Mouse (Mus musculus) forebrain, embryonic 10.5 days (tissue): ENCODE results near the gene Cyp1a1. TPM values are rescaled to one million over a fixed set of nuclear protein-coding genes. Genes with fewer than 3 reads are reported as not detected.

ENCODE experiments used
- DNase-seq: peaks from one replicate; pipeline ENCODE4 v3.0.0-alpha.2; 2017; ENCODE audit warnings: low spot score; ENCODE audit errors: extremely low spot score
- H3K27ac ChIP-seq: fragments of 300-500 bp; sonication (generic); 2 replicates; pipeline ENCODE4 v1.5.1; 2016; ENCODE audit warnings: mild to moderate bottlenecking
- H3K27me3 ChIP-seq: fragments of 300-500 bp; sonication (generic); 2 replicates; pipeline ENCODE4 v1.6.1; 2016; ENCODE audit warnings: mild to moderate bottlenecking; ENCODE audit not compliant: poor library complexity, severe bottlenecking
- H3K36me3 ChIP-seq: fragments of 300-500 bp; sonication (generic); replicated peaks from 2 replicates; pipeline ENCODE4 v1.6.1; 2016; ENCODE audit warnings: mild to moderate bottlenecking, moderate library complexity
- H3K4me1 ChIP-seq: fragments of 300-500 bp; sonication (generic); 2 replicates; pipeline ENCODE4 v1.6.1; 2016
- H3K4me3 ChIP-seq: fragments of 300-500 bp; sonication (generic); 2 replicates; pipeline ENCODE4 v1.5.1; 2016; ENCODE audit warnings: mild to moderate bottlenecking, moderate library complexity
- H3K9me3 ChIP-seq: fragments of 300-500 bp; sonication (generic); 2 replicates; pipeline ENCODE4 v1.6.1; 2016; ENCODE audit warnings: mild to moderate bottlenecking, moderate library complexity
- WGBS: fragments of 180-500 bp; shearing (Covaris S2); methylation state at CpG from one replicate; pipeline ENCODE4 v1.1.7; 2016; 5-methylcytosine and 5-hydroxymethylcytosine counted together
- polyA plus RNA-seq: library from polyadenylated mRNA; unstranded; fragments of >200 nt; fragmentation: Nextera tagmentation; extraction: Ambion mirVana; gene quantifications from 2 replicates; pipeline ENCODE4 v1.2.1, GENCODE M21; 2016

Gene Cyp1a1
- polyA plus RNA-seq, 1 experiment from 2014 or later, result 0.14 TPM

- Histone ChIP-seq H3K9me3 (no peaks in the 10 kb centered on the region), H3K27me3 (peaks cover 11% of the 10 kb centered on the region; the same call in 1 of the 2 replicates), H3K4me1 (peaks cover 9% of the 10 kb centered on the region), H3K4me3 (no peak overlapping the region), H3K27ac (no peak overlapping the region), H3K36me3 (no peaks in the 10 kb centered on the region)
- DNase-seq, result no peak
- WGBS, result 85% methylated on average over 6 of the region's 6 CpGs
Measured at GRCm38 (mm10) chr9:57660501-57660900, 27.2 kb upstream of the Cyp1a1 start.

GRCm38 (mm10) chr9:57661552-57661951 is 26.2 kb upstream of the Cyp1a1 start:
- Histone ChIP-seq H3K36me3 (no peaks in the 10 kb centered on the region), H3K4me3 (no peak overlapping the region), H3K27ac (no peak overlapping the region), H3K4me1 (no peaks in the 10 kb centered on the region), H3K27me3 (peaks cover 6% of the 10 kb centered on the region; the same call in 1 of the 2 replicates), H3K9me3 (no peaks in the 10 kb centered on the region)
- no peak for DNase-seq
- 87% methylated on average over 3 of the region's 3 CpGs for WGBS

GRCm38 (mm10) chr9:57664616-57665015 is 23.1 kb upstream of the Cyp1a1 start:
- Histone ChIP-seq H3K9me3 (no peaks in the 10 kb centered on the region), H3K4me1 (no peaks in the 10 kb centered on the region), H3K27ac (no peak overlapping the region), H3K4me3 (no peak overlapping the region), H3K27me3 (0 out of 2 replicates have a peak, but pooled peaks cover 3% of the 10 kb centered on the region), H3K36me3 (no peaks in the 10 kb centered on the region)
- DNase-seq, result no peak
- WGBS, result 78% methylated on average over 7 of the region's 7 CpGs

GRCm38 (mm10) chr9:57666536-57666935 is 21.2 kb upstream of the Cyp1a1 start:
- H3K4me1 ChIP-seq, result no peaks in the 10 kb centered on the region
- WGBS, result 86% methylated on average over 8 of the region's 8 CpGs
- no peaks in the 10 kb centered on the region for H3K36me3 ChIP-seq
- 0 out of 2 replicates have a peak, but pooled peaks cover 3% of the 10 kb centered on the region for H3K27me3 ChIP-seq
- H3K4me3 ChIP-seq, result no peak overlapping the region
- H3K9me3 ChIP-seq, result no peaks in the 10 kb centered on the region
- no peak for DNase-seq
- no peak overlapping the region for H3K27ac ChIP-seq

- Histone ChIP-seq H3K4me1 (no peaks in the 10 kb centered on the region), H3K36me3 (no peaks in the 10 kb centered on the region), H3K27ac (no peak overlapping the region), H3K9me3 (no peaks in the 10 kb centered on the region), H3K27me3 (0 out of 2 replicates have a peak, but pooled peaks cover 3% of the 10 kb centered on the region), H3K4me3 (no peak overlapping the region)
- 81% methylated on average over 3 of the region's 3 CpGs for WGBS
- DNase-seq, result no peak
Measured at GRCm38 (mm10) chr9:57667136-57667535, 20.6 kb upstream of the Cyp1a1 start.

- Histone ChIP-seq H3K4me1 (no peaks in the 10 kb centered on the region), H3K9me3 (no peaks in the 10 kb centered on the region), H3K4me3 (no peak overlapping the region), H3K36me3 (no peaks in the 10 kb centered on the region), H3K27ac (no peak overlapping the region), H3K27me3 (0 out of 2 replicates have a peak, but pooled peaks cover 3% of the 10 kb centered on the region)
- 68% methylated on average over 11 of the region's 11 CpGs for WGBS
- no peak for DNase-seq
Measured at GRCm38 (mm10) chr9:57667817-57668216, 19.9 kb upstream of the Cyp1a1 start.

- 47% methylated on average over 1 of the region's 1 CpGs for WGBS
- H3K4me1 ChIP-seq, result no peaks in the 10 kb centered on the region
- no peak overlapping the region for H3K27ac ChIP-seq
- H3K4me3 ChIP-seq, result no peak overlapping the region
- no peak for DNase-seq
- no peaks in the 10 kb centered on the region for H3K9me3 ChIP-seq
- 0 out of 2 replicates have a peak, but pooled peaks cover 3% of the 10 kb centered on the region for H3K27me3 ChIP-seq
- H3K36me3 ChIP-seq, result no peaks in the 10 kb centered on the region
Measured at GRCm38 (mm10) chr9:57668277-57668676, 19.5 kb upstream of the Cyp1a1 start.

- no peaks in the 10 kb centered on the region for H3K9me3 ChIP-seq
- H3K4me3 ChIP-seq, result no peak overlapping the region
- H3K27ac ChIP-seq, result no peak overlapping the region
- no peak for DNase-seq
- H3K27me3 ChIP-seq, result 0 out of 2 replicates have a peak, but pooled peaks cover 3% of the 10 kb centered on the region
- WGBS, result 83% methylated on average over 3 of the region's 3 CpGs
- H3K36me3 ChIP-seq, result no peaks in the 10 kb centered on the region
- H3K4me1 ChIP-seq, result no peaks in the 10 kb centered on the region
Measured at GRCm38 (mm10) chr9:57669566-57669965, 18.2 kb upstream of the Cyp1a1 start.

- H3K27me3 ChIP-seq, result 0 out of 2 replicates have a peak, but pooled peaks cover 3% of the 10 kb centered on the region
- H3K4me1 ChIP-seq, result no peaks in the 10 kb centered on the region
- 87% methylated on average over 4 of the region's 4 CpGs for WGBS
- H3K27ac ChIP-seq, result no peak overlapping the region
- no peaks in the 10 kb centered on the region for H3K9me3 ChIP-seq
- no peak overlapping the region for H3K4me3 ChIP-seq
- no peak for DNase-seq
- no peaks in the 10 kb centered on the region for H3K36me3 ChIP-seq
Measured at GRCm38 (mm10) chr9:57671037-57671436, 16.7 kb upstream of the Cyp1a1 start.

GRCm38 (mm10) chr9:57671500-57671899 is 16.2 kb upstream of the Cyp1a1 start:
- H3K4me3 ChIP-seq, result no peak overlapping the region
- DNase-seq, result no peak
- no peaks in the 10 kb centered on the region for H3K4me1 ChIP-seq
- 91% methylated on average over 5 of the region's 5 CpGs for WGBS
- 0 out of 2 replicates have a peak, but pooled peaks cover 3% of the 10 kb centered on the region for H3K27me3 ChIP-seq
- no peaks in the 10 kb centered on the region for H3K36me3 ChIP-seq
- H3K9me3 ChIP-seq, result no peaks in the 10 kb centered on the region
- no peak overlapping the region for H3K27ac ChIP-seq

GRCm38 (mm10) chr9:57681411-57681810 is 6.3 kb upstream of the Cyp1a1 start:
- no peaks in the 10 kb centered on the region for H3K27me3 ChIP-seq
- no peaks in the 10 kb centered on the region for H3K4me1 ChIP-seq
- DNase-seq, result no peak
- H3K4me3 ChIP-seq, result no peak overlapping the region
- H3K36me3 ChIP-seq, result no peaks in the 10 kb centered on the region
- 87% methylated on average over 10 of the region's 10 CpGs for WGBS
- no peaks in the 10 kb centered on the region for H3K9me3 ChIP-seq
- no peak overlapping the region for H3K27ac ChIP-seq

- H3K4me3 ChIP-seq, result no peak within 1 kb of the TSS
- no peaks in the 10 kb centered on the region for H3K9me3 ChIP-seq
- H3K36me3 ChIP-seq, result no peaks in the 10 kb centered on the region
- H3K4me1 ChIP-seq, result no peaks in the 10 kb centered on the region
- no peak for DNase-seq
- WGBS, result 80% methylated on average over 5 of the region's 5 CpGs
- H3K27me3 ChIP-seq, result no peaks in the 10 kb centered on the region
- H3K27ac ChIP-seq, result no peak within 1 kb of the TSS
Measured at GRCm38 (mm10) chr9:57683520-57683919, 4.2 kb upstream of the Cyp1a1 start, which contains the start of gene Cyp1a2. Cyp1a2 (minus strand) TSS chr9:57683703.

- no peaks in the 10 kb centered on the region for H3K9me3 ChIP-seq
- H3K4me3 ChIP-seq, result no peak overlapping the region
- 92% methylated on average over 5 of the region's 5 CpGs for WGBS
- no peak overlapping the region for H3K27ac ChIP-seq
- no peaks in the 10 kb centered on the region for H3K4me1 ChIP-seq
- DNase-seq, result no peak
- H3K36me3 ChIP-seq, result no peaks in the 10 kb centered on the region
- H3K27me3 ChIP-seq, result no peaks in the 10 kb centered on the region
Measured at GRCm38 (mm10) chr9:57686011-57686410, 1.7 kb upstream of the Cyp1a1 start.

GRCm38 (mm10) chr9:57688158-57688557 is 430 bp downstream of the Cyp1a1 start:
- no peaks in the 10 kb centered on the region for H3K36me3 ChIP-seq
- no peak for DNase-seq
- H3K27me3 ChIP-seq, result no peaks in the 10 kb centered on the region
- no peak overlapping the region for H3K27ac ChIP-seq
- H3K4me1 ChIP-seq, result no peaks in the 10 kb centered on the region
- no peak overlapping the region for H3K4me3 ChIP-seq
- WGBS, result 61% methylated on average over 2 of the region's 2 CpGs
- H3K9me3 ChIP-seq, result no peaks in the 10 kb centered on the region
